Mouse (Mus musculus): ENCODE data around the gene Snrpc.

GRCm38 (mm10) chr17:27823142-27823905 is 14.6 kb upstream of the Snrpc start:
- no peak for TF ChIP-seq POLR2A (IDR thresholded peaks at IDR 0.05; ENCODE audit: low read depth, low read length)
- TF ChIP-seq CTCF (IDR thresholded peaks at IDR 0.05; ENCODE audit: borderline replicate concordance, insufficient read depth, low read length) = no peak
